Mouse (Mus musculus): Measurements from ENCODE around the gene Slamf6. TPM values are rescaled to one million over a fixed set of nuclear protein-coding genes. Genes with fewer than 3 reads are reported as not detected.
"Not testable (repeated sequence)": the region's sequence is repeated elsewhere in the genome, so short reads cannot be mapped to it uniquely, and the experiment has no call there.

Gene Slamf6
- total RNA-seq, 1 experiment from 2014 or later, result 0.15 TPM

DNA sequence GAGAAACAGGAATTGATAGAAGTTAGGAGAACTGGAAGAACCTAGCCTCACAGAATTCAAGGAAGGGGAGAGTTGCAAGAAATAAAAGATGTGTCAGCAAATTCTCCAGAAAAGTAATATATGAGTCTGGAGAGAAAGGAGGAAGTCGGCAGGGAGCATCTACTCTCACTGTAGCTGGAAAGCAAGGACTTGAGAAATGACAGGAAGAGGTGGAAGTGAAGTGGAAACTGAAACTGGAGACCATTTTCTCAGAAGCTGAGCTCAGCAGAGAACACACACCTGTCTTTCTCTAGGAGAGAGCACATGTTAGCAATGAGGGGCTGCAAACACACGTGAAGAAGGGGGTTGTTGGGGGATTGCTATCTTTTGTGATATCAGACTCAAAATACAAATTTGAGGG is 40.1 kb downstream of the Slamf6 start:
- DNase-seq, result no peak

DNA sequence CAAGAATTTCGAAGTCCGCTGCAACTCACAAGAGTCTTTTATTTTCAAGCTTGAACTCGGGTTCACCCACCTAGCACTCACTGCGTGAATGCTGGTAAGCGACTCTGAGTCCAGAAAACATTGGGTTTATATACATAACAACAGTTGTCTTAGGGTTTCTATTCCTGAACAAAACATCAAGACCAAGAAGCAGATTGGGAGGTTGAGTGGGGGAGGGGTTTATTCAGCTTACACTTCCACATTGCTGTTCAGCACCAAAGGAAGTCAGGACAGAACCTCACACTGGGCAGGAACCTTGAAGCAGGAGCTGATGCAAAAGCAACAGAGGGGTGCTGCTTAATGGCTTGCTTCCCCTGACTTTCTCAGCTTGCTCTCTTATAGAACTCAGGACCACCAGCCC is 43.4 kb downstream of the Slamf6 start:
- DNase-seq, result no peak

DNA sequence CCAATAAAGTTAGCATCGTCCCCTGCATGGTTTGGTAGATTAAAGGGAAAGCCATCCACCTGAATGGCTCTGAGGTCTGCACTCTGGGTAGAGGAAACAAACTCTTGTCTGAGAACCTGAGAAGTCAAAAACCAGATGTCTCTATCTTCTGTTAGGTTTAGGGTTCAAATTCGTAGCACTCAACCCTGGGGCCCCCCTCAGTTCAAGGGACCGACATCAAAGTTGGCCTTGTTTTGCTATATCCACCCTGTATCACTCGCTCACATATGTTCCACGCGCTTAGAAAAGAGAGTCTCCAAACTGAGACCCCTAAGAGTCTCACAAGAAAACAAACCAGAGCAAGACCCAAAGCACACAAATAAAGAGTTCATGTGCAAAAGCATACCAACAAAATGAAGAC is 44.4 kb downstream of the Slamf6 start:
- DNase-seq, result no peak

GRCm38 (mm10) chr1:171963613-171964012 is 46.3 kb downstream of the Slamf6 start:
- no peak for DNase-seq

- DNase-seq, result no peak
These were observed 48.9 kb downstream of the Slamf6 start for GRCm38 (mm10) chr1:171966054-171966790.

DNA sequence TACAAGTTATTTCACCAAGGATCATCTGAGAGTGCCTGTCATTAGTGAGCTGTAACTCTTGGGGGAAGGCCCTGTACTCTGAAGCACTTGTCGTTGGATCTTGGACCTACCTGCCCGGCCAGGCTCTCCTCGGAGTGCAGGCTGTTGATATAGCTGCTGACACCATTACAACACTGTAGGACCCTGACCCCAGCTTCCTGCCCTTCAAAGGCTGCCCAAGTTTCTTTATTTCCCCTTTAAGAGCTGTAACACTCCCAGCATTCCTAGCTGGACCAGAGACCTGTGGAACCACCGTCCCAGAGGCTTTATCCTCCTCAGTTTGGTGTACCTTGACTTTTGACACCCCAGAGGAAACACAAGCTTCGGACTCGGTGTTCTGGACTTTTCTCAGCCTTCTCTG is 51.9 kb downstream of the Slamf6 start:
- no peak for DNase-seq

DNA sequence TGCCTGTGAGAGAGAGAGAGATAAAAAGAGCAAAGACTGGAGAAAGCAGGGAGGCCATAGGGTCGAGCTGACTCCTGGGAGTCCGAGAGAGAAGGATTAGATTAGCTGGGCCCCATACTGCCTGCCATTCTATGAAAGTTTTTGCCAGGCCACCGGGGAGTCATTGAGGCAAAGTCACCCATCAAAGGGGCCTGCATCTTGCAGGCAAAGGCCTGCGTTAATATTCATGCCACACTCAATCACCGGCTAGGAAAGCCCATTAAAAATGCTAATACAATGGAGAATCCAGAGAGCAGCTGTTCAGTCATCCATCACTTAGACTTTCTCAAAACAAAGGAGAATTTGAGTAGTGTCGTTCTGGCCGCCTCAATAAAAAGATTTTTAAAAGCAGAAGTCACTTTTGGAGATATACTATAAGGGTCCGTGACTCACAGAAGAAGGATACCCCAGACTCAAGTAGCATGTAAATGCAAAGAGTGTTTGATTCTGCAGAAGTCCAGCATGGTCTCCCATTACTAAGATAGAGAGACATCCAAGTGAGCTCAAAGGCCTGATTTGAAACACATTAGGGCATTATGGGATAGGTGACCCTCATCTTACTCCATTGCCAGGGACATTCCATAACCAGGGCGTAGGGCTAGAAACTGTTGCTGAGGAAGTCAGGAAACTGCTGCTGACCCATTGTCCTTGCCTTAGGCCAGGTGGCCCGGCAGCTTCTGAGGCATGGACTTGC is 53.7 kb downstream of the Slamf6 start:
- no peak for DNase-seq

- not testable (repeated sequence) for DNase-seq
These were observed 57.0 kb downstream of the Slamf6 start for GRCm38 (mm10) chr1:171974361-171974760.

- DNase-seq, result no peak
These were observed 58.1 kb downstream of the Slamf6 start for GRCm38 (mm10) chr1:171975377-171975776.

GRCm38 (mm10) chr1:171975831-171976230 is 58.5 kb downstream of the Slamf6 start:
- no peak for DNase-seq

- no peak for DNase-seq
These were observed 59.7 kb downstream of the Slamf6 start for GRCm38 (mm10) chr1:171976826-171977539.

DNA sequence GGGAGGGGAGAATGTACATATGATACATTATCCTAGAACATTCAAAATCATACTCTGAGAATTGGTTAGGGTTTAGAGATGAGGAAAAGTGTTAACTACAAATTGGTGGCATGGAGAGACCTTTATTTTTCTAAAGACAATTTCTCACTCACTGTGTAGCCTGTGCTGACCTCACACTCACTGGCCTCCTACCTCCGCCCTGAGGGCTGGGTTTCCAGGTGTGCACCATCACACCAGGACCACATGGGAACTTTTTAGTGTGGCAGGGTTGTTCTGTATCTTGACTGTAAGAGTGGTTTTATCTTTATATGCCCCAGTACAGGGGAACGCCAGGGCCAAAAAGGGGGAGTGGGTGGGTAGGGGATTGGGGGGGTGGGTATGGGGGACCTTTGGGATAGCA is 60.6 kb downstream of the Slamf6 start:
- no peak for DNase-seq

DNA sequence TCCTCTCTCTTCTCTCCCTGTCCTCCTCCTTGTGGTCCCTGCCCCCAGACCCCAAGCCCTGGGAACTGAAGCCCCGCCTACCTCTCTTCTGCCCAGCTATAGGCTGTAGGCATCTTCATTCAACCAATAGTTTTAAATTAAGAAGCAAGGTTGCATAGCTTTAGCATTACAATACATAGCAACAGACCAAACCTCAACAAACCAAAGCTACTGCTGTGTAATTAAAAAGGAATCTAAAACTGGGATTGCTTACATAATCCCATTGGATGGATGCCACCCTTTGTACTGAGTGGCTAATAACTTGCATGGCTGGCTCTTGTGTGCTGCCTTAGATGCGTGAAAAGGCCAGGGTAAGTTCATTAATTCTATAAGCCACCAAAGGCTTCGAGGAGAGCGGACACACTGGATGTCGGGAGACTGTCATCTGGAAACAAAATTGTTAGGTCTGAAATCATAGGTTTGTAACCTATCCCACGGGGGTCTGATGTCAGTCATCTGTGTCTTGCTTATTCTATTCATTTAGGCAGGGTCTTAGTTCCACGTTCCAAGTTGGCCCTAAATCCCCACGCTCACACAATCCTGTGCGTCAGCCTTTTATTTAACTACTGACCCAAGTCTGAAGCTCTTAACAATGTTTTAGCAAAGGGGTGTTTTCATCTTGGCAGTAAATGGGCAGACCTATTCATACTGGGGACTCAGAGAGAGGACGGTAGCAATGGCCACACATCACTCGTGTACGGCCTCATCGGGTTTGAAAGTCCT is 62.8 kb downstream of the Slamf6 start:
- DNase-seq, result no peak

- no peak for DNase-seq
These were observed 64.9 kb downstream of the Slamf6 start for GRCm38 (mm10) chr1:171982170-171982569.

- no peak for DNase-seq
These were observed 65.4 kb downstream of the Slamf6 start for GRCm38 (mm10) chr1:171982740-171983139.

DNA sequence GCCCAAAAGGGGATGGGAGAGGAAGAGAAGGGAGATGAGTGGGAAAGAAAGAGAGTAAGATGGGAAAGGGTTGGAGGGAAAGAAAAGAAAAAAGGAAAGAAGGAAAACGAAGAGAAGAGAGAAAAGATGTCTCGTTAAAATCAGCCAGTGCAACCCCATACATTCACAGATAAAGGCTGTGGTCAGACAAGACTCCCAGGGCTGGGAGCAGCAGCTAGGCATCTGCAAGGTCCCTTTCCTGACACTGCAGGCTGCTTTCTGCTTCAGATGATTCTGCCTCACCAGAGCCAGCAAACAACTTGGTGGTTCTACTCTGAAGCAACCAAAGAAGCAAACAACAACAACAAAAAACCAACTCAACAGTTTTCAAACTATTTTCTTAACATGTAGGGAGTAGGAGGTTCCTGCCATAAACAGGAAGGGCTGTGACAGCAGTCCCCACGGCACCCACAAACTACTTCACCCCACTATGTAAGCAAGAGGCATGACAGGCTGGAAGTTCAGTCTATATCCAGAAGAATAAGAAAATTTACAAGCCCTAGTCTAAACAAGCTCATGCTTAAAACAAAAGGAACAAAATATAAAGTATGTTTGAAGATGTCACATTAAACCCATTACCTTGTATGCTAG is 66.2 kb downstream of the Slamf6 start:
- DNase-seq, result no peak

DNA sequence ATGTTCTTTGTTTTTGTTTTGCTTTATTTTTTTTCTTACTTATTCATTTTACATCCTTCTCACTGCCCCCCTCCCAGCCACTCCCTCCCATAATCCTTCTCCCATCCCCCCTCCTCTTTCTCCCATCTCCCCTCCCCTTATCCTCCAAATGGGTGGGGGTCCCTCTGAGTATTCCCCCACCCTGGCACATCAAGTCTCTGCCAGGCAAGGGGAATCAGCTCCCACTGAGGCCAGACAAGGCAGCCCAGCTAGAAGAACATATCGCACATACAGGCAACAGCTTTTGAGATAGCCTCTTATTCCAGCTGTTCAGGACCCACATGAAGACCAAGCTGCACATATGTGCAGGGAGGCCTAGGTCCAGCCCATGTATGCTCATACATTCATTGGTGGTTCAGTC is 66.8 kb downstream of the Slamf6 start:
- no peak for DNase-seq

DNA sequence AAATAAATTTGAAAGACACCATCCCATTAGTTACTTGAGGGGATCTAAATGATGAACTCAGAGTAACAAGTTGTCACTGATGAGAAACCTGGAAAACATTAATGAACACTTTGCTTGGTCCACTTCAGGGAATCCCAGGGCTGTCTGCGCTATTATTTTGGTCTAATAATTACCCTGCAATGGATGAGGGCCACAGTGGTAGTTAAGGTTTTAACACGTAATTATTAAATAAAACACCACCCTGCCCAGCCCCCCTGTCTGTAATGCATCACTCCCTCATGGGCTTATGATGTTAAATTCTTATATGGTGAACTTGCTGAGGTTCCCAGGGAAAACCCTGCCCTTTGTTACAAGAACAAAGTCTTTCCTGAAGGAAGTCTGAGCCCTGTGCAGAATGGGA is 74.6 kb downstream of the Slamf6 start:
- no peak for DNase-seq

GRCm38 (mm10) chr1:171992901-171993530 is 75.7 kb downstream of the Slamf6 start:
- no peak for DNase-seq

GRCm38 (mm10) chr1:171994501-171994900 is 77.2 kb downstream of the Slamf6 start:
- no peak for DNase-seq

DNA sequence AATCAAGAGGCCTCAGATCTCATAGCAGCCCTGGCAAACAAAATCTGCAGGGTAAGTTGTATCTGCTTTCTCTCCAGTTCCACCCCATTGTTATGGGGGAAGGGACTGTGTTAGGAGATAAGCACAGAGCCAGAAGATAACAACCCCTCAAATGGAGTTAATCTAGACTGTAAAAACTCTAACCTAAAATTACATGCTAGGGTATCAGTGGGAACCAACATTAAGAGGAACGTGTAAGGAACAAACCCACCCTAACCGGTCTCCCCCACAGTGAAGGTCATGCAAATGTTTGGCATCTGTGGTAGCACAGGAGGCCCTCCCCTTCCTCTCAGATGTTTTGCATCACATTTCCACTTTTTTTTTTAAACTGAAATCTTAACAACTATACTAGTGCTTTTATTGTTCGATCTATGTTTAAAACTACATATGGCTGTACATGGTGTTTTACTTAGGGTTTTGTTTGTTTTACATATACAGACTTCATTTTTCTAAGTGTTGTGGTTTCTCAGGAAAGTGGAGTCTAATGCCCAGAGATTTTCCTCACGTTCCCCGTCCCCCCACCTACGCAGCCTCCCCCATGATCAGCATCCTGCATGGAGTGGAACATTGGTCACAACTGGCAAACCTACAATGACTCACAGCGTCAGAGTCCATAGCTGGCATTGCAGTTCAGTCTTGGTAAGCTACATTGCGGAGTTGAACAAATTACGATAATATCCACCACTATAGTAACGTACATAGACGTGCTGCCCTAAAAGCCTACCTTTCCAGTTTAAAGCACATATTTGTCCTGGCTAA is 77.8 kb downstream of the Slamf6 start:
- DNase-seq, result no peak

All from adrenal gland, postnatal 25 days (tissue).